Mouse (Mus musculus): ENCODE data around the gene Rora.

GRCm38 (mm10) chr9:68892356-68892755 is 238.8 kb downstream of the Rora start:
- TF ChIP-seq CTCF (IDR thresholded peaks at IDR 0.05; ENCODE audit: borderline replicate concordance, extremely low read depth, insufficient read depth, insufficient read length): no peak
- no peak for TF ChIP-seq POLR2A (IDR thresholded peaks at IDR 0.05; ENCODE audit: borderline replicate concordance, extremely low read depth, insufficient read depth, insufficient read length, poor library complexity, severe bottlenecking)

All from brain, embryonic 14.5 days (tissue).